Mouse (Mus musculus) cerebellum, adult 2 months (tissue): ENCODE data around the gene Zfp616.

ENCODE experiments used
- CTCF ChIP-seq: fragments of 200-500 bp; IDR thresholded peaks from 2 replicates; pipeline ENCODE4 v1.5.1; 2011; ENCODE audit warnings: low read depth, mild to moderate bottlenecking, control low read depth, low read length, moderate library complexity, borderline replicate concordance; ENCODE audit not compliant: insufficient read depth
- POLR2A ChIP-seq: fragments of 200-500 bp; IDR thresholded peaks from 2 replicates; pipeline ENCODE4 v1.6.1; 2011; ENCODE audit warnings: low read length, control low read depth, borderline replicate concordance; ENCODE audit not compliant: insufficient read depth

GRCm38 (mm10) chr11:74105066-74105465, 35.3 kb downstream of the Zfp616 start:
- no peak for TF ChIP-seq POLR2A
- no peak for TF ChIP-seq CTCF
